Comparison of ENCODE assay signal across 29 mouse cellular contexts in the genomic region with DNA sequence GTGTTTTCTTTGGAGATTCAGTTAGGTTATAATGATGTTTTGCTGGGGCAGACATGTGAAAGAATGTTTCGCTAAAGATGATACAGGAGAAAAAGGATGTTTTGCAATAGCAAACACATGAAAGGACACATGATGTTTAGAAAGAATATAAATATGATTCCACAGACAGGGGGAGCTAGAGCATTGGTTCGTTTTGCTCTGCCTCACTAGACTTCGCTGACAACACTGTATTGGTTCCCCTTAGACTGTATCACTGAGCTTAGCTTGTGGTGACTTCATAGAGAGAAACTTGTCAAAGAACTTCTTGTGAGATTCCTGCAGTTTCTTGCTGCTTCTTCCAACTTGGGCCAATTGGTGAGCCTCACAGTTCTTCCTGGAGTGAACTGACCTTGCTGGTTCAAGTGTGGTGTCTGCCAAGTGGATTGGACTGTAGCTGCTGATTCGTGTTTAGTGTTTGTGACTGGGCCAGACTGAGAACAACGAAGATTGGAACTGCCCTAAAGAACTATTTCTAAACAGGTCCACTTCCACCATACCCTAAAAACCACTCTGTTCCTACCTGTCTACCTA. TPM values are rescaled to one million over a fixed set of nuclear protein-coding genes. Genes with fewer than 3 reads are reported as not detected.
DNase-seq lines count a peak whose midpoint lies in the region; TF ChIP-seq lines count a peak whose summit lies in the region.
"Had no signal": no experiment of that assay in that cellular context is flagged by ENCODE, and none has a peak within 500 bp of the region (broad histone marks: within the 10 kb centered on the region; RNA-seq: fewer than 3 reads in every experiment).

No protein-coding gene starts in this region.

- peak; percentile 25 for TF ChIP-seq CTCF in layer of hippocampus, adult 2 months (conservative IDR thresholded peaks at IDR 0.05)
- TF ChIP-seq CTCF in CH12.LX (conservative IDR thresholded peaks at IDR 0.05 in 1 of 2, IDR thresholded peaks at IDR 0.05 in 1 of 2; ENCODE audit: low read depth in 2 of 2, low read length in 2 of 2), result peak; percentile 34 to 61; a peak in 3 of 4 replicates

- no peak overlapping the region for H3K4me2 ChIP-seq in CH12.LX (ENCODE audit: insufficient read depth, low read depth, poor library complexity, severe bottlenecking)
- H3K4me2 ChIP-seq: embryonic facial prominence, embryonic 12.5 days; heart, embryonic 15.5 days; hindbrain, embryonic 14.5 days; limb, embryonic 12.5 days; midbrain, embryonic 13.5 days had no signal

- no peak for TF ChIP-seq EP300 in CH12.LX (IDR thresholded peaks at IDR 0.05; ENCODE audit: low read length)

- in situ Hi-C loops in CH12.LX (cut with MboI; ENCODE audit: low pct_ligation_motif_present, low pct_unique_long_range_greater_than_20kb, low sequenced_read_pairs), result loop anchor here (10.0 kb wide), 1 partner anchor 288 kb away; no protein-coding TSS in a partner anchor

- H3K36me3 ChIP-seq in CH12.LX (replicated peaks in 1 of 2; ENCODE audit: control insufficient read depth in 1 of 2, insufficient read depth in 1 of 2, low read length in 1 of 2) (no peaks in the 10 kb centered on the region), macrophage (ENCODE audit: inconsistent target) (no peaks in the 10 kb centered on the region)
- H3K36me3 ChIP-seq: embryonic facial prominence, embryonic 12.5 days; heart, embryonic 15.5 days; limb, embryonic 12.5 days; midbrain, embryonic 13.5 days had no signal

- no peak for TF ChIP-seq POLR2A in CH12.LX (IDR thresholded peaks at IDR 0.05; ENCODE audit: low read depth, low read length)

- WGBS in macrophage (ENCODE audit: missing documents), result 63% methylated on average over 5 of the region's 5 CpGs

- H3K9me3 ChIP-seq in CH12.LX (replicated peaks; ENCODE audit: low read length), result peaks cover 16% of the 10 kb centered on the region
- H3K9me3 ChIP-seq: embryonic facial prominence, embryonic 12.5 days; heart, embryonic 15.5 days; limb, embryonic 12.5 days; midbrain, embryonic 13.5 days had no signal

- TF ChIP-seq RAD21 in CH12.LX (IDR thresholded peaks at IDR 0.05; ENCODE audit: low read depth, low read length), result peak; percentile 56

- DNase-seq in layer of hippocampus, adult 2 months (ENCODE audit: low spot score in 2 of 2), result no peak
- DNase-seq in layer of hippocampus, adult 9-11 months, result no peak
- DNase-seq in 416B (ENCODE audit: low read depth), result peak; percentile 39
- DNase-seq in CH12.LX (ENCODE audit: extremely low read depth), result peak; percentile 55
- DNase-seq in urinary bladder, postnatal 14 days (ENCODE audit: low spot score), result no peak
- no peak for DNase-seq in cerebellum, adult 18-20 months
- DNase-seq: adrenal gland, postnatal 25 days; cerebellum, adult 11 months; cerebellum, postnatal 14 days; forebrain, postnatal 0 days; gastrocnemius, postnatal 25 days; heart, postnatal 36 days; kidney, adult 18-20 months; thymus, postnatal 25 days had no signal

- H3K4me3 ChIP-seq in layer of hippocampus, adult 2 months, result no peak overlapping the region
- H3K4me3 ChIP-seq in CH12.LX (replicated peaks in 1 of 3; ENCODE audit: low read depth in 2 of 3, low read length in 2 of 3, poor library complexity in 1 of 3) (no peak overlapping the region), macrophage (ENCODE audit: inconsistent target) (no peak overlapping the region)
- H3K4me3 ChIP-seq: embryonic facial prominence, embryonic 12.5 days; heart, embryonic 15.5 days; limb, embryonic 12.5 days; megakaryocyte, embryonic 14.5 days; midbrain, embryonic 13.5 days had no signal

- H3K9ac ChIP-seq in CH12.LX (ENCODE audit: insufficient read depth, low read depth), result no peak overlapping the region
- H3K9ac ChIP-seq: embryonic facial prominence, embryonic 12.5 days; forebrain, postnatal 0 days; heart, embryonic 15.5 days; hindbrain, embryonic 14.5 days; limb, embryonic 12.5 days; liver, embryonic 14.5 days; midbrain, embryonic 13.5 days had no signal

- no peaks in the 10 kb centered on the region for H3K27me3 ChIP-seq in CH12.LX (replicated peaks)
- H3K27me3 ChIP-seq: embryonic facial prominence, embryonic 12.5 days; heart, embryonic 15.5 days; limb, embryonic 12.5 days; midbrain, embryonic 13.5 days had no signal

- no peak overlapping the region for H3K27ac ChIP-seq in layer of hippocampus, adult 2 months
- H3K27ac ChIP-seq in CH12.LX (ENCODE audit: insufficient read depth, low read depth), result no peak overlapping the region
- H3K27ac ChIP-seq in macrophage, result peak overlapping the region; percentile 9; the same call in 1 of the 2 replicates
- H3K27ac ChIP-seq: embryonic facial prominence, embryonic 12.5 days; heart, embryonic 15.5 days; hindbrain, embryonic 14.5 days; limb, embryonic 12.5 days; liver, embryonic 14.5 days; midbrain, embryonic 13.5 days had no signal

- dilution Hi-C loops in CH12.LX (cut with MboI; ENCODE audit: extremely low pct_ligation_motif_present, extremely low pct_unique_long_range_greater_than_20kb, low sequenced_read_pairs), result no loop called here

- peaks cover 20 to 38% of the 10 kb centered on the region in 2 experiments for H3K4me1 ChIP-seq in CH12.LX (ENCODE audit: control insufficient read depth in 1 of 2, insufficient read depth in 2 of 2)
- H3K4me1 ChIP-seq: embryonic facial prominence, embryonic 12.5 days; heart, embryonic 15.5 days; limb, embryonic 12.5 days; midbrain, embryonic 13.5 days had no signal

- H3K79me2 ChIP-seq in CH12.LX (replicated peaks; ENCODE audit: control insufficient read depth, extremely low read depth, insufficient read depth, poor library complexity, severe bottlenecking) (no peaks in the 10 kb centered on the region), macrophage (ENCODE audit: inconsistent target) (no peaks in the 10 kb centered on the region)

TF ChIP-seq in CH12.LX, 34 proteins besides CTCF, POLR2A, EP300 and RAD21:
- TF ChIP-seq USF1 (IDR thresholded peaks at IDR 0.05; ENCODE audit: low read depth, low read length) (no peak), MXI1 (IDR thresholded peaks at IDR 0.05; ENCODE audit: low read depth, low read length) (no peak), MYC (IDR thresholded peaks at IDR 0.05; ENCODE audit: low read depth, low read length) (0 out of 2 replicates have a peak, but pooled peaks have one; percentile 32), HCFC1 (IDR thresholded peaks at IDR 0.05; ENCODE audit: low read depth, low read length) (no peak), JUN (IDR thresholded peaks at IDR 0.05; ENCODE audit: insufficient read depth, low read depth, low read length) (no peak), NRF1 (IDR thresholded peaks at IDR 0.05; ENCODE audit: low read depth, low read length) (no peak), POLR2AphosphoS2 (IDR thresholded peaks at IDR 0.05; ENCODE audit: low read depth, low read length) (no peak), TCF12 (IDR thresholded peaks at IDR 0.05; ENCODE audit: low read depth, low read length) (no peak), SMC3 (IDR thresholded peaks at IDR 0.05; ENCODE audit: low read depth, low read length) (peak; percentile 38), ZMIZ1 (IDR thresholded peaks at IDR 0.05; ENCODE audit: low read depth, low read length) (no peak), RCOR1 (conservative IDR thresholded peaks at IDR 0.05; ENCODE audit: low read depth, low read length) (no peak), NELFE (IDR thresholded peaks at IDR 0.05; ENCODE audit: low read depth, low read length) (no peak), ELF1 (IDR thresholded peaks at IDR 0.05; ENCODE audit: low read depth, low read length) (no peak)
TF ChIP-seq in CH12.LX: peak in this region for 2.

RNA-seq across cellular contexts. Expression of gene Wfdc21, which starts 13.6 kb away (rescaled TPM):
- not detected for total RNA-seq in layer of hippocampus, adult 2 months (2021)
- total RNA-seq in CH12.LX (2012; rRNA removed) (1.6 and 3.3 TPM in 2 replicates), CH12.LX (2014; rRNA removed) (8.3 and 14.7 TPM in 2 replicates)
- polyA plus RNA-seq in CH12.LX (2012; ENCODE audit: insufficient read length, low read depth) (2.6 and 3.4 TPM in 2 replicates), macrophage (2018) (1.2 to 2.7 TPM in 2 of 3 replicates, not detected in the other)
- not detected for total RNA-seq in macrophage (2018; cell fraction: chromatin; rRNA removed)
- 1 to 10 TPM in 13 of 26 experiments, under 1 TPM in 7, not detected in 6; 0.44 to 3.2 (median 1.1) TPM for total RNA-seq in macrophage (2018; cell fraction: cytosol; rRNA removed)
- not detected for total RNA-seq in macrophage (2018; cell fraction: nucleus; rRNA removed)
- total RNA-seq: adrenal gland, postnatal 25 days; forebrain, postnatal 0 days; heart, postnatal 36 days; layer of hippocampus, adult 18-20 months; left cerebral cortex, postnatal 14 days had no signal
- polyA plus RNA-seq: embryonic facial prominence, embryonic 12.5 days; forebrain, embryonic 11.5 days; forebrain, postnatal 0 days; hindbrain, embryonic 14.5 days; limb, embryonic 12.5 days; stomach, embryonic 14.5 days had no signal

RNA-seq across cellular contexts. Expression of gene Heatr6, which starts 20.3 kb away (rescaled TPM):
- 10 to 100 TPM; 17.3 to 18.9 TPM for total RNA-seq in layer of hippocampus, adult 2 months (2021)
- total RNA-seq in CH12.LX (2012; rRNA removed) (17.6 and 18.3 TPM in 2 replicates), CH12.LX (2014; rRNA removed) (14.9 and 17.4 TPM in 2 replicates)
- polyA plus RNA-seq in CH12.LX (2012; ENCODE audit: insufficient read length, low read depth) (21.0 and 24.4 TPM in 2 replicates), macrophage (2018) (7.6 to 11.1 TPM (median 8.3 TPM) in 3 replicates)
- total RNA-seq in macrophage (2018; cell fraction: chromatin; rRNA removed), result 10 to 100 TPM; 19.7 to 92.7 (median 46.4) TPM
- 10 to 100 TPM in 21 of 26 experiments, 1 to 10 TPM in 5; 8.9 to 15.3 (median 11.8) TPM for total RNA-seq in macrophage (2018; cell fraction: cytosol; rRNA removed)
- total RNA-seq in macrophage (2018; cell fraction: nucleus; rRNA removed), result 10 to 100 TPM; 13.6 to 46.8 (median 29.3) TPM

RNA-seq across cellular contexts. Expression of gene Wfdc18, which starts 24.3 kb away (rescaled TPM):
- 1 to 10 TPM in 1 of 2 experiments, not detected in 1; 1.1 TPM for total RNA-seq in layer of hippocampus, adult 2 months (2021)
- total RNA-seq in CH12.LX (2012; rRNA removed) (not detected in 2 replicates), CH12.LX (2014; rRNA removed) (not detected in 2 replicates)
- polyA plus RNA-seq in CH12.LX (2012; ENCODE audit: insufficient read length, low read depth) (not detected in 2 replicates), macrophage (2018) (1.5 to 1.6 TPM in 2 of 3 replicates, not detected in the other)
- 1 to 10 TPM in 25 of 26 experiments, not detected in 1; 1.1 to 5.2 (median 2.6) TPM for total RNA-seq in macrophage (2018; cell fraction: chromatin; rRNA removed)
- 1 to 10 TPM in 25 of 26 experiments, under 1 TPM in 1; 0.92 to 3.5 (median 2.2) TPM for total RNA-seq in macrophage (2018; cell fraction: cytosol; rRNA removed)
- 1 to 10 TPM in 24 of 26 experiments, not detected in 2; 1.1 to 9.8 (median 3.7) TPM for total RNA-seq in macrophage (2018; cell fraction: nucleus; rRNA removed)
- total RNA-seq: adrenal gland, postnatal 25 days; forebrain, postnatal 0 days; gastrocnemius, postnatal 25 days; heart, adult 8-10 months; heart, postnatal 36 days; monocyte, adult 5-6 weeks had no signal
- polyA plus RNA-seq: embryonic facial prominence, embryonic 12.5 days; forebrain, embryonic 11.5 days; hindbrain, embryonic 14.5 days; kidney, embryonic 16.5 days; limb, embryonic 12.5 days; liver, embryonic 14.5 days; midbrain, embryonic 13.5 days had no signal

RNA-seq across cellular contexts. Expression of gene Wfdc17, which starts 29.4 kb away (rescaled TPM):
- total RNA-seq in layer of hippocampus, adult 2 months (2021), result not detected
- not detected in 2 replicates for total RNA-seq in CH12.LX (2012; rRNA removed)
- not detected in 2 replicates for total RNA-seq in CH12.LX (2014; rRNA removed)
- not detected in 2 replicates for polyA plus RNA-seq in CH12.LX (2012; ENCODE audit: insufficient read length, low read depth)
- 10 to 100 TPM in 25 of 26 experiments, 1 to 10 TPM in 1; 9.2 to 36.1 (median 20.8) TPM for total RNA-seq in macrophage (2018; cell fraction: chromatin; rRNA removed)
- 1,000 to 10,000 TPM; 1,028 to 1,534 (median 1,306) TPM for total RNA-seq in macrophage (2018; cell fraction: cytosol; rRNA removed)
- 100 to 1,000 TPM; 120 to 399 (median 211) TPM for total RNA-seq in macrophage (2018; cell fraction: nucleus; rRNA removed)
- 635 to 1,651 TPM (median 1,108 TPM) in 3 replicates for polyA plus RNA-seq in macrophage (2018)
- total RNA-seq: forebrain, postnatal 0 days; layer of hippocampus, adult 18-20 months; left cerebral cortex, postnatal 14 days had no signal
- polyA plus RNA-seq: embryonic facial prominence, embryonic 12.5 days; forebrain, postnatal 0 days had no signal

Comparison
In these comparisons a context has a peak if more than half of its experiments do, and no peak if none do; other contexts are left out.
1. DNase-seq: peak in 416B (single experiment) and CH12.LX (single experiment); none in layer of hippocampus, adult 2 months (0 of 2), layer of hippocampus, adult 9-11 months (single experiment), urinary bladder, postnatal 14 days (single experiment) and cerebellum, adult 18-20 months (0 of 2).